Mouse (Mus musculus) forebrain, embryonic 15.5 days (tissue): ENCODE data around the gene Astl. TPM values are rescaled to one million over a fixed set of nuclear protein-coding genes. Genes with fewer than 3 reads are reported as not detected.

Source experiments
- ATAC-seq: fragments of 200-750 bp; cut with Nextera tagmentation; replicated peaks from 2 replicates; pipeline ENCODE4 v1.8.0; 2017; ENCODE audit warnings: mild to moderate bottlenecking, moderate TSS enrichment, moderate library complexity
- H3K27ac ChIP-seq: fragments of 300-500 bp; sonication (generic); replicated peaks from 2 replicates; pipeline ENCODE4 v1.5.1; 2015; ENCODE audit warnings: mild to moderate bottlenecking, inconsistent platforms
- H3K27me3 ChIP-seq: fragments of 300-500 bp; sonication (generic); 2 replicates; pipeline ENCODE4 v1.6.1; 2015; ENCODE audit warnings: inconsistent platforms
- H3K36me3 ChIP-seq: fragments of 300-500 bp; sonication (generic); 2 replicates; pipeline ENCODE4 v1.6.1; 2015; ENCODE audit warnings: mild to moderate bottlenecking, inconsistent platforms
- H3K4me1 ChIP-seq: fragments of 300-500 bp; sonication (generic); 2 replicates; pipeline ENCODE4 v1.6.1; 2015; ENCODE audit warnings: inconsistent platforms
- H3K4me2 ChIP-seq: fragments of 300-500 bp; sonication (generic); replicated peaks from 2 replicates; pipeline ENCODE4 v1.6.1; 2015; ENCODE audit warnings: mild to moderate bottlenecking, inconsistent platforms
- H3K4me3 ChIP-seq: fragments of 300-500 bp; sonication (generic); 2 replicates; pipeline ENCODE4 v1.5.1; 2015; ENCODE audit warnings: mild to moderate bottlenecking, inconsistent platforms
- H3K9ac ChIP-seq: fragments of 300-500 bp; sonication (generic); replicated peaks from 2 replicates; pipeline ENCODE4 v1.6.1; 2015; ENCODE audit warnings: mild to moderate bottlenecking, inconsistent platforms
- H3K9me3 ChIP-seq: fragments of 300-500 bp; sonication (generic); 2 replicates; pipeline ENCODE4 v1.6.1; 2016; ENCODE audit warnings: inconsistent platforms
- WGBS: fragments of 180-500 bp; shearing (Covaris S2); methylation state at CpG from one replicate; pipeline ENCODE4 v1.1.7; 2015; ENCODE audit warnings: mixed read lengths; 5-methylcytosine and 5-hydroxymethylcytosine counted together
- polyA plus RNA-seq: library from polyadenylated mRNA; unstranded; fragments of >200 nt; fragmentation: Nextera tagmentation; extraction: Ambion mirVana; gene quantifications from 2 replicates; pipeline ENCODE4 v1.2.1, GENCODE M21; 2015

Astl gene
- polyA plus RNA-seq, 1 experiment from 2014 or later = not detected

DNA sequence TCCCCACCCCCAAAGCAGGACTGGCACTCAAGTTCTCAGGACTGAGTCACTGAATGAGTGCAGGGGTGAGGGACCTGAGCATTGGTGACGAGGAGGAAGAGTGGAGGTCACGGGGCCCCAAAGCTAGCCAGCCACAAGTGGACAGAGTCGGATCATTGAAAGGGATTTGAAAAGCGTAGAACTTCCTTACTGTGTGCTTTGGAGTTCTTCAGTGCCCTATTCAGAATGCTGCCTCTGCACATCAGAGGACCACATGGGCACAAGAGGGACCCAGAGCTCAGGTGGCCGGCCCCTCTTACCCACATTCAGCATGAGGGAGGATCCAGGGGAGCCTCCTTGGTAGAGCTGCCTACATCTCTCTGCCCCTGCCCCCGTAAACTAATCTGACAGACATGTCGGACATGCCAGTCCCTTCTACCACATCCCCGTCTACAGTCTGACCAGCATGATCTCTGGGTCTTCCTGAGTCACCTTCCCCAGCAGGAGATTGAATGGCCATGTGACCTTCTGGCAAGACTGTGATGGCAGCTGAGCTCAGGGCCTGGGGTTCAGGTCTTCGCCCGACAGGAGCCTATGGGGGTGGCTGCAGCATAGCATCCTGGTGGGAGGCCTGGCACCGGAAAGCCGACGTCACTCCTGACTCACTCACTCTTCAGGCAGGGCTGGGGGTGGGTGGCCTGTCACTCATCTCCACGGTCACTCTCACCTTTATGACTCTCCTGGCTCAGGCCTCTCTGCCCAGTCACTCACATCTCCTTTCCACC, 5.5 kb upstream of the Astl start:
- Histone ChIP-seq H3K4me3 (no peak overlapping the region), H3K4me1 (peaks cover 8% of the 10 kb centered on the region), H3K27ac (no peak overlapping the region), H3K27me3 (peaks cover 33% of the 10 kb centered on the region), H3K9ac (no peak overlapping the region), H3K36me3 (no peaks in the 10 kb centered on the region), H3K4me2 (no peak overlapping the region), H3K9me3 (no peaks in the 10 kb centered on the region)
- WGBS = 76% methylated on average over 14 of the region's 14 CpGs
- no peak for ATAC-seq

DNA sequence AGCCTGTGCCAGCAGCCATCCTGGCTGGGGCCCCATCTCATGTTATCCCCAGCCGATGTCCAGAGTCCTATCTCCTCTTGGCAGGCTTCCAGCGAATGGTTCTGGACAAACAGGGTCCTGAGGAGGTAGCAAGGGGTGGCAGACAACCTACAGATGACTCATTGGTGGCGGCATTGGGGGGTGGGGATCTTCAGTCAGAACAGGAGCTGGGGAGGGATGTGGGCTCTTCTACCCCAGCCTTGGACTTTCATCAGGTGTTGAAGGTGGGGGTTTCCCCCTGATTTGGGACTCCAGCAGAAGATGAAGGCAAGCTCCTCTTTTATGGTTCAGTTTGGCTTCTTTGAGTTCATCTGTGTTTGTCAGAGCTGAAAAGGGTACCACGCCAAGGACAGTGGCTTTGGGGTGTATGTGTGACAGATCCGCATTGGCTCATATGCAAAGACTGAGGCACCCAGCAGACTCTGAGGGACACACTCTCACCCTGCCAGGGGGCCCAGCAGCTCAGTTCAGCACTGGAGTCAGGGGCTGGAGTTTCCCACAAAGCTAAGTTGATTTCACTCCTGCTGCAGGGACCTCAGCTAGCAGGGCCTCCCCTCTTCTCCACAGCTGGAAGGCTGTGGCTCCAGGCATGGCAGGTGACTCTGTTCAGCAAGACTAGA, 4.4 kb upstream of the Astl start:
- no peak for ATAC-seq
- H3K9me3 ChIP-seq = no peaks in the 10 kb centered on the region
- peaks cover 33% of the 10 kb centered on the region for H3K27me3 ChIP-seq
- no peak overlapping the region for H3K4me2 ChIP-seq
- H3K9ac ChIP-seq = no peak overlapping the region
- H3K4me3 ChIP-seq = no peak overlapping the region
- H3K36me3 ChIP-seq = no peaks in the 10 kb centered on the region
- H3K27ac ChIP-seq = no peak overlapping the region
- peaks cover 8% of the 10 kb centered on the region for H3K4me1 ChIP-seq
- 73% methylated on average over 5 of the region's 5 CpGs for WGBS

DNA sequence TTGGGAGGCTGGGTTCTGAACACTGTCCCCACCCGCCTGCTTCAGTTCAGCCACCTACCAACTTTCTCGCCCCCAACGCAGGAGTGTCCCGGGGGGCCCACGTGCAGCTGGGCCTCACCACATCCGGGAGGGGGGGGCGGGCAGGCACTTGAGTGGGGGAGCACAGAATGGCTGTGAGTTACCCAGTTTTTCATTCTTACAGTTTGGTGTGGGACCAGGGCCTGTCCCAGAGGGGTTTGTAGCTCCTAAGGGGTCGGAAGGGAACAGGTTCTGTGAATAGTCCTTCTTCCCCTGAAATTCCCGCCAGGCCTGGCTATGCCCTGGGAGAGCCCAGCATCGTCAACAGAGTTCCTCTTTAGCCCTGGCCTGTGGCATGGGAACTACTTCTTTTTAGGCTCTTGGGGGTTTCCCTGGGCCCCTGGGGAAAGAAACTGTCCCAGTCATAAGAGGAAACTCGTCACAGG, 3.3 kb upstream of the Astl start:
- no peak for ATAC-seq
- peaks cover 33% of the 10 kb centered on the region for H3K27me3 ChIP-seq

DNA sequence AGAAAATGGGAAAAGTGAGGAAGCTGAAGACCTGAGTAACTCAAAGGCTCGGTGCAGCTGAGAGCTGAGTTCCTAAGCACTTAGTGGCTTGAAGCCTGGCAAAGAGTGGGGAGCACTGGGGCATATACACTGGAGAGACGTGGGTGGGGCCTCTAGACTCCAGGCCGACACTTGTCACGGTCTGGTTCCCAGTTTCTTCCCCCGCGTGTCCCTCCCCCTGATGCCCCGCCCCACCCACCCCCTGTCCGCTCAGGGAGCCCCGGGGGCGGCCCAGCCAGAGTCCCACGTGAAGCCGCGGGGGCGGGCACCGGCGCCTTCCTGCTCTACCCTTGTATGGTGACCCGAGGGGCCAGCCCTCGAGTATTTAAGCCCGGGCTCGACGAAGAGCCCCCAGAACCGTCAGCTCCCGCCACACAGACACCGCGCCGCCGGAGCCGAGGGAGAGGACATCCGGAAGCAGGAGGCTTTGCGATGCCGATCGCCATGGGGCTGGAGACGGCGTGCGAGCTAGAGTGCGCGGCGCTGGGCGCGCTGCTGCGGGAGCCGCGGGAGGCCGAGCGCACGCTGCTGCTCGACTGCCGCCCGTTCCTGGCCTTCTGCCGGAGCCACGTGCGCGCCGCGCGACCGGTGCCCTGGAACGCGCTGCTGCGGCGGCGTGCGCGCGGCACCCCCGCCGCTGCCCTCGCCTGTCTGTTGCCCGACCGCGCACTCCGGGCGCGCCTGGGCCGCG, 2.5 kb upstream of the Astl start, which contains the start of gene Dusp2:
Gene Dusp2 (plus strand): TSS at position 393 of the 730 bp plus-strand sequence.
- Histone ChIP-seq H3K27me3 (peaks cover 33% of the 10 kb centered on the region), H3K4me3 (peak within 1 kb of the TSS; percentile 62), H3K36me3 (no peaks in the 10 kb centered on the region), H3K9me3 (no peaks in the 10 kb centered on the region), H3K9ac (peak within 1 kb of the TSS; percentile 65), H3K4me2 (peak within 1 kb of the TSS; percentile 92), H3K27ac (no peak within 1 kb of the TSS), H3K4me1 (peaks cover 8% of the 10 kb centered on the region)
- peak; percentile 82 for ATAC-seq
- under 1% methylated on average over 55 of the region's 76 CpGs for WGBS

More for the DNA sequence above, 3.3 kb upstream of the Astl start:
- Histone ChIP-seq H3K4me2 (no peak overlapping the region), H3K4me1 (peaks cover 8% of the 10 kb centered on the region), H3K4me3 (no peak overlapping the region), H3K36me3 (no peaks in the 10 kb centered on the region), H3K9me3 (no peaks in the 10 kb centered on the region), H3K27ac (no peak overlapping the region), H3K9ac (no peak overlapping the region)
- 46% methylated on average over 11 of the region's 11 CpGs for WGBS

DNA sequence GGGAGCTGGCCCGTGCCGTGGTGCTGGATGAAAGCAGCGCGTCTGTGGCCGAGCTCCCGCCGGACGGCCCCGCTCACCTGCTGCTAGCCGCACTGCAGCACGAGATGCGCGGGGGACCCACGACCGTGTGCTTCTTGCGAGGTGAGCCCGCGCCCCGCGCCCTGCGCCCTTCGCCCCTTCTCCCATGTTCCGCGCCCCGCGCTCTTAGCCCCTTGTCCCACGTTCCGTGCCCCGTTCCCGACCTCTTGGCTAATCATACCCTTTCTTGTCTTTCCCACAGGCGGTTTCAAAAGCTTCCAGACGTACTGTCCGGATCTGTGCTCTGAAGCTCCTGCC, 2.0 kb upstream of the Astl start:
- Histone ChIP-seq H3K27me3 (peaks cover 33% of the 10 kb centered on the region), H3K4me1 (peaks cover 8% of the 10 kb centered on the region), H3K4me2 (peak overlapping the region; percentile 92), H3K4me3 (peak overlapping the region; percentile 62), H3K36me3 (no peaks in the 10 kb centered on the region), H3K27ac (no peak overlapping the region), H3K9me3 (no peaks in the 10 kb centered on the region), H3K9ac (peak overlapping the region; percentile 65)
- WGBS = 5% methylated on average over 33 of the region's 33 CpGs
- no peak for ATAC-seq

DNA sequence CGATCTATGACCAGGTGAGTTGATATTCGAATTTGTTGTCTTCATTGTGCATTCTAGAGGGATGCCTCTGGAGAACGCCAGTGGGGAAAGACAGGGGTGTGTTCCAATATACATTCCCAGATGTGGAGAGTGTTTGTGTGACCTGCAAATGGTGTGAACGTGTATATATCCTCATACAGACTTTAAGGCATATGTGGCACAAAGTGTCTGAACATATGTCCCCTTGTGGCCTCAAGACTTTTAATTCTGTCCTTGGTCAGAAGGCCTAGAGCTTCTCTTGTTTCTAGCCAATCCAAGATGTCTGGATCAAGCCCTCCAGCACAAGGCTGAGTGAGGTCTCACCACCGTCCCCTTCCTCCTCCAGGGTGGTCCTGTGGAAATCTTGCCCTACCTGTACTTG, 1.6 kb upstream of the Astl start:
- Histone ChIP-seq H3K27ac (no peak overlapping the region), H3K27me3 (peaks cover 33% of the 10 kb centered on the region), H3K9ac (peak overlapping the region; percentile 65), H3K4me3 (peak overlapping the region; percentile 62), H3K36me3 (no peaks in the 10 kb centered on the region), H3K4me2 (peak overlapping the region; percentile 92), H3K4me1 (peaks cover 8% of the 10 kb centered on the region), H3K9me3 (no peaks in the 10 kb centered on the region)
- 50% methylated on average over 5 of the region's 5 CpGs for WGBS
- ATAC-seq = no peak

DNA sequence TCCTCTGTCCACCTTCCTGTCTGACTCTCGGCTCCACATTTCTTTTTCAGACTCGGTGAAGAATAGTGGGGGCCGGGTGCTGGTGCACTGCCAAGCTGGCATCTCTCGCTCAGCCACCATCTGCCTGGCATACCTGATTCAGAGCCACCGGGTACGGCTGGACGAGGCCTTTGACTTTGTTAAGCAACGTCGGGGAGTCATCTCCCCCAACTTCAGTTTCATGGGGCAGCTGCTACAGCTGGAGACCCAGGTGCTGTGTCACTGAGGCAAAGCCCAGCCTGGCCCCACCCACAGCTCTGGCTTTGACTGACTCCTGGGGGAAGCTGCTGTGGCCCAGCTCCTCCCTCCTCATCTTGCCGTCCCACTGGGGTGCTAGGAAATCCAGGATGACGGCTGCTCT, 908 bp upstream of the Astl start:
- H3K27me3 ChIP-seq = peaks cover 33% of the 10 kb centered on the region
- WGBS = 67% methylated on average over 11 of the region's 11 CpGs
- no peak overlapping the region for H3K4me2 ChIP-seq

DNA sequence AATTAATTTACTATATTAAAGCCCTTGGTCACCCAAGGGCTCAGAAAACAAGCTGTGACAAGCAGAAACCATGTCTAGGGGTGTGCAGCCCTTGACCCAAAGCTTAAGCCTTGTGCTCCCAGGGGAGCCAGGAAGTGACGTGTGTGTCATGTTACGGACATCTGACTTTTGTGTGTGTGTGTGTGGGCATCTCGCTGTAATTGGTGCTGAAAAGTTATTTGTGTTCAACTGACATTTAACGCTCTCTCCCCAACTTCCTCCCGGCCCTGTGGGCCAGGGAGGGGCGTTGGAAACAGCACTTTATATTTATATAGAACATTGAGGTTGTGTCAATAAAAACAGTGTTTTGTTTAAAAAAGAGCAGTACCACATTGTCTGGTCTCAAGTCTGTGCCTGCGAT, 427 bp upstream of the Astl start:
- no peak overlapping the region for H3K4me3 ChIP-seq
- ATAC-seq = no peak
- H3K4me2 ChIP-seq = no peak overlapping the region
- H3K27ac ChIP-seq = no peak overlapping the region
- 73% methylated on average over 7 of the region's 7 CpGs for WGBS
- H3K36me3 ChIP-seq = no peaks in the 10 kb centered on the region
- no peak overlapping the region for H3K9ac ChIP-seq
- no peaks in the 10 kb centered on the region for H3K9me3 ChIP-seq
- H3K27me3 ChIP-seq = peaks cover 33% of the 10 kb centered on the region
- peaks cover 8% of the 10 kb centered on the region for H3K4me1 ChIP-seq

More for the DNA sequence above, 908 bp upstream of the Astl start:
- no peak overlapping the region for H3K27ac ChIP-seq
- H3K4me3 ChIP-seq = no peak overlapping the region
- H3K36me3 ChIP-seq = no peaks in the 10 kb centered on the region
- H3K9me3 ChIP-seq = no peaks in the 10 kb centered on the region
- peaks cover 8% of the 10 kb centered on the region for H3K4me1 ChIP-seq
- ATAC-seq = no peak
- H3K9ac ChIP-seq = no peak overlapping the region

DNA sequence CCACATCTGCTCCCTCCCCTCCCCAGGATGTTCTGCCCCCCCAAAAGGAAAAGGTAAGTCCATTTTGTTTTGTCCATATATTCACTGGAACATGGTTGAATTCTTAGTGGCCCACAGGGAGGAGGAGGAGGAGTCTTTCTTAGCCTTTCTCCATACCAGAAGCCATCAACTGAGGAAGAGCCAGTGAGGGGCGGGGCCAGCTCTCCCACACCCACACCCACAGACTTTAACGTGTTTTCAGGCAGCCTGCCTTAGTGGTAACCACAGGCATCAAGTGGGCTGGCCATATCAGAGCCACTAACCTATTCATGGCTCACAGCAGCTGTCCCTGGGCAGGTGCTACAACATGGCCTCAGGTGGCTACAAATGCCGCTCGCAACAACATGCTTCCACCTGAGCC, 394 bp downstream of the Astl start:
- WGBS = 73% methylated on average over 4 of the region's 4 CpGs
- H3K27me3 ChIP-seq = peaks cover 33% of the 10 kb centered on the region
- H3K4me2 ChIP-seq = no peak overlapping the region
- no peak for ATAC-seq
- no peaks in the 10 kb centered on the region for H3K9me3 ChIP-seq
- H3K36me3 ChIP-seq = no peaks in the 10 kb centered on the region
- H3K4me3 ChIP-seq = no peak overlapping the region
- no peak overlapping the region for H3K9ac ChIP-seq
- H3K4me1 ChIP-seq = peaks cover 8% of the 10 kb centered on the region
- no peak overlapping the region for H3K27ac ChIP-seq

DNA sequence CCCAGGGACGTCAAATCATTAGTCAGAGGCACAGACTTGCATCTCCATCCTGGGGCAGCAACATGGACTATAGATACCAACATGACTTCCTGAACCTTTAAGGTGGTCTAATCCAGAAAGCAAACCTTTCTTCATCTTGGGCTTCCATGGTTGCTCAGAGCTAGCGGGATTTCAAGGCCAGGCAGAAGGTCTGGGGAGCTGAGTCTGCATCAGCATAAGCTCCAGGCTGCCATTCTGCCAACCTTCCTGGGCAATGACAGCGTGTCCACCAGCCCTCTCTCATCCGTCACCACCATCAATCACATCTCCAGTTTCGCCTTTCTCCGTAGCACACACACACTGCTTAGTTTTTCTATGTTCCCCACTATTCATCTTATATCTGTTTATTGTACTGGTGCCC, 823 bp downstream of the Astl start:
- no peaks in the 10 kb centered on the region for H3K9me3 ChIP-seq
- ATAC-seq = no peak
- H3K36me3 ChIP-seq = no peaks in the 10 kb centered on the region
- no peak overlapping the region for H3K27ac ChIP-seq
- H3K9ac ChIP-seq = no peak overlapping the region
- no peak overlapping the region for H3K4me3 ChIP-seq
- WGBS = 85% methylated on average over 6 of the region's 6 CpGs
- H3K4me1 ChIP-seq = peaks cover 8% of the 10 kb centered on the region
- H3K27me3 ChIP-seq = peaks cover 31% of the 10 kb centered on the region
- H3K4me2 ChIP-seq = no peak overlapping the region

DNA sequence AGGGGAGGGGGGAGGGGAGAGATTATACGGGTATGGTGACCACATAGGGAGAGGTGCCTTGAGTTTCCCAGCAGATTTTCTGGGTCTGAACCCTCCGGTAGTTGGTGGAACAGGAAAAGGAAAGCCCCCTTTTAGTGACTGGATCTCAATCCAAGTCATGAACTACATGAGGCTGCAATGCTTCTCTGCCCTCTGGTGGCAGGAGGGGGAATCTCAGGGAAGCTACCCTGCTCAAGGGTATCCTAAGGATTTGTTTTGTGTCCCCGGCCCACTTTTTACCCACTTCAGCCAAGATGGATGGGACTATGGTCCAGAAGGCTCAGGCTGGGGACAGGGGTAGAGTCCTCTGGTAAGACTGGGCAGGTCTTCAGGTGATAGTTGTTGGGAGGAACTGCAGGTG, 2.7 kb downstream of the Astl start:
- 10% methylated on average over 3 of the region's 3 CpGs for WGBS
- Histone ChIP-seq H3K4me2 (no peak overlapping the region), H3K9ac (no peak overlapping the region), H3K4me1 (0 out of 2 replicates have a peak, but pooled peaks cover 3% of the 10 kb centered on the region), H3K27me3 (peaks cover 14% of the 10 kb centered on the region), H3K4me3 (no peak overlapping the region), H3K9me3 (no peaks in the 10 kb centered on the region), H3K36me3 (no peaks in the 10 kb centered on the region), H3K27ac (no peak overlapping the region)
- no peak for ATAC-seq

DNA sequence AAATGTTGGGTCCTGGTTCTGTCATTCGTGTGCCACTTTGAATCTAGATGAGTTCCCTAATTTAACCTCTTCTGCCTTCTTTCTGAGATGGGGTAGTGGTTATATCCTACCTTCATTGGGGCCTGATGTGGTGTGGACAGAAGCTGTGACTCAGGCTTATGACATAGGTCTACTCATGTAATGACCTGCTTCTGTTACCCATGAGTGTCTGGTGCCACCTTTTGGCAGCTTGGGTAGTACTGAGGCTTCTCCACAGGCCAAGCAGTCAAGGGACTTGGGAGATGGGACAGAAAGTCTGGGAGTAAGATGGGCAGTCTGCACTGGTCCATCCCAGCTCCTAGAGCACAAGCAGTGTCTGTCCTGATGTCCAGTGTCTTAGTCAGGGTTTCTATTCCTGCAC, 7.9 kb downstream of the Astl start:
- no peak overlapping the region for H3K27ac ChIP-seq
- H3K9me3 ChIP-seq = no peaks in the 10 kb centered on the region
- H3K27me3 ChIP-seq = no peaks in the 10 kb centered on the region
- H3K36me3 ChIP-seq = no peaks in the 10 kb centered on the region
- WGBS = 71% methylated on average over 1 of the region's 1 CpGs
- no peak overlapping the region for H3K4me3 ChIP-seq
- no peak overlapping the region for H3K9ac ChIP-seq
- H3K4me2 ChIP-seq = no peak overlapping the region
- H3K4me1 ChIP-seq = no peaks in the 10 kb centered on the region
- ATAC-seq = no peak
